Mouse (Mus musculus) brain, embryonic 18.5 days (tissue): ENCODE results near the gene Tec.

Experiments used
- DNase-seq: peaks from one replicate; pipeline ENCODE4 v3.0.0-alpha.2; 2012; ENCODE audit warnings: low read depth, low spot score

The Tec gene

DNA sequence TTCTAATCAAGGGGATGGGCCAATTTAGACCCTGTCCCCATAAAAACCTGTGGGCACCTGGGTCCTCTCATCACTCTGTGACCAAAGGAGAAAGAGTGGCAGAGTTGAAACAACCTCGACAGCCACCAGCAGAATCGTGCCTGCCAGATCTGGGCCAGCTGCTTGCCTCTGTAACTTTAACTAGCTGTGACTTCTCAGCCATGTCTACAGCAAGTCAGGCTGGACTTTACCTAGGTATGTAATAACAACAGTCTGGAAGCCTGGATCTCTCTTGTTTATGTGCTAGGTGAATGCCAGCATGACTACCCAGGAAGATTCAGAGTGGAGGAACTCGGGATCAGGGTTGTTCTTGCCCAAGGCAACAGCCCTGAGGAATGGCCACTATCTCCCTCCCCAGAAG is 83.6 kb downstream of the Tec start:
- DNase-seq: no peak

DNA sequence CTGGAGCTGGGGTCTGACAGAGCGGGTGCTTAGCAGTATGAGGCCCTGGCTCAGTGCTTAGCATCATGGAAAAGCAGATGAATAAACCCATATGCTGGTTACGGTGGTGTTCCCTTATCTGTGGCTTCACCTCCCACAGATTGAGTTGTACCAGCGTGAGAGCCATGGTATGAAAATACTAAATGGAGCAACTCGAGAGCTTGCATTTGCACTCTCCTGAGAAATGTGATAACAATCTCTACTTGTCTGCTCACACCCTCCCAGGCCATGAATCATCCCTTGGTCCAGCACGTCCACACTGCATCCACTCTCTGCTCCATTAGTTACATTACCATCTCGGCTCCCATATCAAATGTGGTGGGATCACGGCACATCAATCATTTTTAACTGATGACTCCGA is 84.3 kb downstream of the Tec start:
- DNase-seq: no peak

DNA sequence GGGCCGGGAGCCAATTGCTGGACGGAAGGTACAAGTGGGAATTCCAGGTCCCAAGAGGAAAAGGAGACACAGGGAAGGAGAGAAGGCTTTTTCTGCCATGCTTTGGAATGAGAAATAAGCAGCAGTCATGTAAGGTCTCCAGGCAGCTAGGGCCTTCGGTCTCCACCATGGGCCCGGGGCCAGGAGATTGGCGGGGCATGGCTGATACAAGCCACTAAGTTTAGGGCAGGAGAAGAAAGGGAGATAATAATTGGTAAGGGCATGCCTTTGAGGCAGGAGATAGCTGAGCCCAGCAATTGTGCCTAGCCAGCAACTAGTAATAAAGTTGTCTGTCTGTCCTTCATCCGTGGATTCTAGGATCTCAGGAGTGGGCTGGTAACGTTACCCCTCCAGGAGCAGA is 85.2 kb downstream of the Tec start:
- no peak for DNase-seq

DNA sequence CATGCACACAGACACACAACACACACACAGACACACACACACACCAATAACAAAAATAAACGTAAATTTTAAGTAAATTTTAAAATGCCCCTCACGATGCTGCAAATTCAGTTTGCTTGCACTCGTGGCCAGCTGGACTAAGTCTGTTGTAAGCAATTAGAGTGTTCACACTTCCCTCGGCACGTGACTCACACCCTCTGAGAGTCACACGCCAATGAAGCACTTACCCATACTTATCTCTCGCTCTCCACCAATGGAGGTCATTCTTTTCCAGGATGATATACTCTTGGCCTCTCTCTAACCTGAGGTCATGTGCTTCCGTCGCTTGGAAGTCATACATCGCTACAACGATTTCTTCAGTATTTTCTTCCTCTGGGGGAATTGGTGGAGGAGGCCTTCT is 86.5 kb downstream of the Tec start:
- DNase-seq: no peak

DNA sequence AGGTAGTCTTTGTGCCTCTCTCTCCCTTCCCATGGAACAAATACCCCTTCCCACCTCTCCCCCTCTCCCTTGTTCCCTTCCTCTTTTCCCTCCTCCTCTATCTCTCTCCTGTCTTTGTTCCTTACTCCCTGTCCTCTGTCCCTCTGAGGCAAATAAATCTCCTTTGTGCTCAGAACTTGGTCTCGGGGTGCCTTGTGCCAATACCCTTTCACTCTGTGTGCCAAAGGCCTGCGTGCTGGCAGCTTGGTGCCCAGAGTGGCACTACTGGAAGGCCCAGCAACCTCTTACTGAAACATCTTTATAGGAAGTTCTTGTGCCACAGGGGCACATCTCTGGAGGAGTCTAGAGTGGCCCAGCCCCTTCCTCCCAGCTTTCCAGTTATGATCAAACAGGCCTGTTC is 91.7 kb downstream of the Tec start:
- DNase-seq: no peak

DNA sequence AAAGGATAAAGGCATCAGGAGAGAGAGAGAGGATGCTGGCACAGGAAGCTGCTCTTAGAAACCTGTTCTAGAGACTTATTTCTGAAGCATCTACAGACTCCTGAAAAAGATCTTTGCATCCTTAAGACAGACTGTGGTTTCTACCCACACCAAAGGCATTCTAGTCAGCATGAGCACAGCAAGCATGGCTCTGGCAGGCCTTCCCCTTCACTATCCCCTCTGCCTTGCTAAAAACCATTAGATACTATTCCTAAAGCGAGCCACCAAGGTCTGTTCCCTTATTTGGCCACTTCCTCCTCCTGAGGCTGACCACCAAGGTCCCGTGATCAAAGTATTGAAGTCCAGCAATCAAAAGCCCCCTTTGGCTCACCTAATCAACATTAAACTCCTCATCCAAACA is 92.2 kb downstream of the Tec start:
- DNase-seq: no peak

DNA sequence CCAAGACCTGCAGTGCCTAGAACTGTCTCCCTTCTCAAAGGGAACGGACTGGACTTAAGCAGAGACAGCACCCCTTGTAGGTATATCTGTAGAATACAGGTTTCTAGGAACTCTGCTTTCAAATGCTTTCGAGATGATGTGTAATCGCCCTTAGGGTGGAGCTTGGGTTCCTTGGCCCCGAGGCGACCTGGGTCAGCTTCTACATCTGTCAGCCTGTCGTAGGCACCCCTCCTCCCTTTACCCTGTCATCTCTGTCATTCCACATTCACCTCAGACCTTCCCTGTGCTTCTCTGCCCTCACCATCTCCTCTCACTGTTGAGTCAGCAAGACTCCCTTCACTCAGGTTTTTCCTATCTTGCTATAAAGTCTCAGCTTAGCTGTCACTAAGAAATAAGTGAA is 98.4 kb downstream of the Tec start:
- DNase-seq: no peak

DNA sequence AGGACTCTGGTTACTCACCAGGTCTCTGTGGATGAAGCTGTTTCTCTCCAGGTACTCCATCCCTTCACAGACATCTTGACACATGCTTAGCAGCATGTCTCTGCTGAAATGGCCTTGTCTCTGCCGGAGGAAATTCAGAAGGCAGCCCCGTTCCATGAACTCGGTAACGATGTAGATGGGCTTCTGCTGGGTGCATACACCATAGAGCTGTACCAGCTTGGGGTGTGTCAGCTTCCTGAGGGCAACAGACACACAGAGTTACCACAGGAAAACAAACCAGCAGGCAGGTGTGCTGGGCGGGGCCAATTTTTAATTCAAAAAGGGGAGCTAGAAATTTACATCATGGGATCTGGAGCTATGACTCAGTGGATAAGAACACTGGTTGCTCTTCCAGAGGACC is 104.7 kb downstream of the Tec start:
- DNase-seq: no peak

DNA sequence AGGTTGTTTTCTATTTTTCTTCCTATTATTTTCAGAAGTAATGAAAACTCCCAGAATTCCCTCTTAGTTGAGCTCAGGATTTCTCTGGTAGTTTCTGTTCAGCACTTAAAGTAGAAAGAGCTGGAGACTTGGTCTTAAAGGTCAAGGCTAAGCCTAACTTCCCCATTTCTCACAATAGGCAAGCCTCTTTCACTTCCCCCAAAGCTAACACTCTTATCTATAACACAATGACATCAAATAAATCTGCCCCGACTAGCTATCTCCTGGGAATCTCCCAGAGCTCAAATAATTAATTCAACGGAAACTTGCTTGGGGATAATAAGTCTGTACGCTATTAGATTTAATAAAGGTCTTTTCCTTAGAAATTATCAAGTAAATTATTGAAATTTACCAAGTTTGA is 105.3 kb downstream of the Tec start:
- DNase-seq: no peak

DNA sequence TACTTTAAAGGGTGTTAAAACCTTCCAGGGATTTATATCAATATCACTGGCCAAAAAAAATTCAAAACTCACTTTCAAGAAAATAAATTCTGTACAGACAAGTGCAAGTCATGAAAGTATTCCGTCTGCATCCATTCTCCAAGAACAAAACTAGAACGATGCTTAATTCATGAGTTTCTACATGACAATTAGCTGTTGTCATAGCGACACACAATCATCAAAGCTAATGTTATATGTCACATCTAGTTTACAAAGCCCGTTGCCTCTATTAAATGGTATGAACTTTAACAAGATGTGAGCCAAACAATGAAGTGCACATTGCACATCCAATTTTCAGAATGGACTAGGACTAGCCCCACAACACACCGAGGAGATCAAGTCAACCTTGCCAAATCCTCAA is 106.5 kb downstream of the Tec start:
- DNase-seq: no peak

DNA sequence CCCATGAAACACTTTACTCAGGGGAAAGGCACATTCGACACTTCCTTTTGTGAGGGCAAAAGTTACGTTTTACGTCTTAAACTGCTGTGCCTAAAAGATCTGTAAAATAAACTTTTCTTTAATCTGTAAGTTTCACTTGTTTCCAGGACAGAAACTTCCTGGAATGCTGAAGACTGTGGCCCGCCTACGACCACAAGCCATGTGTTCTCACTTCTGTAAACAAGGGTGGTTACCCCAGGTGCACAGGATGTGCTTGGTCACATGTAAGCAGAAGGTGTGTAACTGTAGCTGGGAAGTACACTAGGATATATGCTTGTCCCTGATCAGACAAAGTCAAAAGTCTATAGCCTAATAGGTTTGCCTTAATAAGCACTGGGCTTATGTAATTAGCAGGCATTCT is 107.0 kb downstream of the Tec start:
- no peak for DNase-seq

DNA sequence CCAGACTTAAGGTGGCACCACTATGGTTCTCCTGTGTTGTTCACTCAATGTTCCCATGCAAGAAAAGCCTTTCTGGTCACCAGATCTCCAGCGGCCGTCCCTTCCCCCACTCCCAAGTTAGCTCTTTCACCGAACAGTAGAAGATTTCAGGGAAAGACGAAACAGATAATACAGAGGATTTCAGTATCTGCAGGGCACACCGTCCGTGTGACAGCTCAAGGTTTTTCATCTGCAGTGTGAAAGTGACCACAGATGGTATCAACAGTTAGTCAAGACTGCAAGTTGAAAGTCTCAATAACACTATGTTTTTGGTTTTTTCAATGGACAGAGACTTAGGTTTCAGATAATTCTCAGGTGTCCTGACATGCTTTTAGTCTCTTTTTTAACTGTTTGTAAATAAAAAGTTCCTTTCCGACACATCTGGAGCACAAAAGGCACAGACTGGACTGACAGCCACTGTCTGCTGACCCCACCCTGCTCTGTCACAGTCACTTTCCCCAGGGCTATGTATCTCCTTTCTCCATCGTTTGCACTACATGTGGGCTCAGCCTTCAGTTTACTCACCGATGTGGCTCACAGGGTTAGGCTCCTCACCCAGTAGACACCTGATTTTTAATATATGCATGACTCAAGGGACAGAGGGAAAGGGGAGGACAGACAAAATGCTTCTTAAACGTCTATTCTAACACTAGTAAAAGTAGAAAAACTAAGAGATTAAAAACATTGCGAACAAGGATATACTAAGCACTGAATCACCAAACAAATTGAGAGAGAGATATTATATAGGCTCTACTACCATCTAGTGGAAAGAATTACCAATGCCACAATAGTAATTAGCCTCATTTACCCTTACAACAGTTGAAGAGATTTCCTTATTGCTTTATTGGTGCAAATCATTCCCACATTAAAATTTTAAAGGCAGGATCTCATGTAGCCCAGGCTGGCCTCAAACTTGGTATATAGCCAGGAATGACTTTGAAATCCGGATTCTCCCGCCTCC is 109.1 kb downstream of the Tec start:
- DNase-seq: no peak

DNA sequence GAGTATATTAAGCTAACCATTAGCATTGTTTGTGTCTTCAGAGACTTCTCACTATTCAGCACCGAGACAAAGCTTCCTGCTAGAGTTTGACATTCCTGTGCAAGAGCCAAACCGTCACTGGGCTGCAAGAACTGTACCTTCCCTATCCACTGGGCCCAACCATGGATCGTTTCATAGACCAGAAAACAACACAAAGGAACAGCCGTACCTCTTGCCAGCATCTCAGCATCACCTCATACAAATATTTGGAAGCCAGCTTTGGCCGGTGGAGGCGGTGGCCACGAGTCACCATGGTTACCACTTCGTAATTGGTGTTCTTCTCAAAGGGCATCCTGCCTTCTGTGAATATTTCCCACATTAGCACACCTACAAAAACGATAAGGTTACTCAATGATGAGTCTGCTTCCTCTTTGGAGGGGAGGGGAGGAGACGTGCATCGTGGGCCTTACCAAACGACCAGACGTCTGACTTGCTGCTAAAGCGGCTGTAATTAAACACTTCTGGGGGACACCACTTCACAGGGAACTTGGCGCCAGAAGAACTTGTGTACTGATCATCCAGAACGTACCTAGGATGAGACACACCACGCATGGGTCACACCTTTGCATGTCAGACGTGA is 111.0 kb downstream of the Tec start:
- DNase-seq: no peak

DNA sequence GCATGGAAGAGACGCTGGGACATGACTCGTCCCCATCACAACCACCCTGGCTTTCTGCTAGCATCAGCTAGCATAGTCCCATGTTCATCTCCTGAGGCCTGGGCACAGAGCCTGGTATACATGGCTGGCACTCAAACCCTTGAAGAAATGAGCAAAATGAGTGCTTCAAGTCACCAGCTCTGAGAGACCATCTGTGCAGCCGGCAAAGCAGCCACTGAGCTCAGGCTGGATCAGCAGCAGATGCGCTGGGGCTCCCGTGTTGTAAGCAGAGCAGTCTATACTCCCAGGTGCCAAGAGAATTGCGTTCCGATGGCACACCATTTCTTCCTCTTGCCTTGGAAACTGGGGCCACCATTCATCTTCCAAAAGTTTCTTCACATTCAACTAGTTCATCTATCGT is 112.3 kb downstream of the Tec start:
- no peak for DNase-seq

DNA sequence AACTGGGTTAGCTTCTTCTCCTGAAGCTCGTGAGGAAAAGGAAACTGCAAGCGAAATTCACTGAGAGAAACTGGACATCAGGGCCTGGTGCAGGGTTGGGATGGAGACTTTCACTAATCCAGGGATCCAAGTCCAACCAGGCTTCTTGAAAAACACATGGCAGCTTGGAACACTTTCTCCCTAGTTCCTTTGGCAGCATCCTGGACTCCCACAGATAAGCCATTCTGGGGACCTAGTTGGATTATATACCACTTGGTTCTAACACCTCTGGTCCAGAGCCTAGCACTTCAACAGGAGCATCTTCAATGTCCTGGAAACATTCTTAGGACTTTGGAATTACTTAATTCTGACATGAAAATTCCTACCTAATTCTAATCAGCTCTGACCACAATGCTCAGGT is 113.2 kb downstream of the Tec start:
- no peak for DNase-seq

DNA sequence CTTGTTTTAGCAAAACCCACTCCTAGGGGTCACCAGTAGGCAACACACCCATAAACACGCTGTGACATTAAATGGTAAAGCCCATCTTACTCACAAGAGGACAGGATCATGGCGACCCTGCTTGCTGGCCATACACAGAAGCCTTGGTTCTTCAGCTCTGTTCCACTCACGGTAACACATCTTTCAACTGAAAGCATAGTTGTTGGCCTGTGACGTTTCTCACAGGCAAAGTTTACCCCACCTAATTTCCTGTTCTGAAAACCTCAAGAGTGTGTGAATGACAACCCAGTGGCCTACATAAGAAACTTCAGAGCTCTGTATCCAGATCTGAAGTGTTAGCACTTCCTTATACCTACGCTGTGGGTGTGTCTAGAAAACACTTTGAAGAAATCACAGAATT is 115.7 kb downstream of the Tec start, which contains the start of gene Txk:
Gene Txk, minus strand, starts transcription at position 193 of the 400 bp plus-strand sequence.
- DNase-seq: no peak

DNA sequence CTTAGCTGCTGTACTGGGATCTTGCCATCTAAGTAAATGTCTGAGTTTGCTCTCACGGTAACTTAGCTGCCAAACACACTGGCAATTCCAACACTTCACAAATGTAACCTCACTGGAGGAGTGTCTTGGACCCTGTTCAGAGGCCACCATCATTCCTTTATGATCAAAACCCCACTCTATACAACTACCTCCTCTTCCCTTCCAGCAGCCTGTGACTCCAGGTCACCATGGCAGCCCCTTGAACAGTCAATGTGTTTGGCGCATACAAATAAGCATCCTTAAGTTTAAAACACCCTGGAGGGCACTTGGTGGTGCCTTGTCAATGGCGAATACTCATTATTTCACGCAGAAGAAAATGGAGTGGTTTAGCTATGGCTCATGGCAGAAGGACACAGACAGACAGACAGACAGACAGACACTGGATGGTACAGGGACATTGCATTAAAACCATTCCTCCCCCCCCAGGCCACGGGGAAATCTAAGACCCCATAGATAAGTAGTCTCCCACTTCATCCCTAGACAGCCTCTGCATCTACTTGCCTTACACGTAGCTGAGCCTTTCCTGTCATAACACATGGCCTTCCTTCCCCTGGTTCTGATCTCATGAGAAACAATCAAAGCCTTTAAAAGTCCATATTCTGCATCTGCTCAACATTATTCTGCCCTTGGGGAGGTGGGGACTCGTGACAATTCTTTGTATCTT is 117.1 kb downstream of the Tec start:
- DNase-seq: no peak

DNA sequence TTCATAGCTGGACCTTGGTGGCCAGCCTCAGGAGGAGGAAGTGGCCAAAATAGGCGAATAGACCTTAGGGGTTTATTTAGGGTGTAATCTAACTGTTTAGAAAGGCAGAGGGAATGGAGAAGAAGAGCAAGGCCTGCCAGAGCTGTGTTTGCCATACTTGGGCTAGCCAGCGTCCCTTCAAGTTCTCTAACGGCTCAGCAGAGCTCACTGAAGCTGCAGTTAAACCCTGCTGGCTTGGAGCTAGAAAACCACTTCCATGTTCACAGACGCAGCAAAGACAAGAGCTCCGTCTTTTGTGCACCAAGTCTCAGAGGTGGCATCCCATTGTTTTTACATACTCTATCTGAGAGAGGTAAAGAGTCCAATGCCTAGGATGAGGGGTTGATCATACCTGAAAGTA is 118.1 kb downstream of the Tec start:
- DNase-seq: no peak

DNA sequence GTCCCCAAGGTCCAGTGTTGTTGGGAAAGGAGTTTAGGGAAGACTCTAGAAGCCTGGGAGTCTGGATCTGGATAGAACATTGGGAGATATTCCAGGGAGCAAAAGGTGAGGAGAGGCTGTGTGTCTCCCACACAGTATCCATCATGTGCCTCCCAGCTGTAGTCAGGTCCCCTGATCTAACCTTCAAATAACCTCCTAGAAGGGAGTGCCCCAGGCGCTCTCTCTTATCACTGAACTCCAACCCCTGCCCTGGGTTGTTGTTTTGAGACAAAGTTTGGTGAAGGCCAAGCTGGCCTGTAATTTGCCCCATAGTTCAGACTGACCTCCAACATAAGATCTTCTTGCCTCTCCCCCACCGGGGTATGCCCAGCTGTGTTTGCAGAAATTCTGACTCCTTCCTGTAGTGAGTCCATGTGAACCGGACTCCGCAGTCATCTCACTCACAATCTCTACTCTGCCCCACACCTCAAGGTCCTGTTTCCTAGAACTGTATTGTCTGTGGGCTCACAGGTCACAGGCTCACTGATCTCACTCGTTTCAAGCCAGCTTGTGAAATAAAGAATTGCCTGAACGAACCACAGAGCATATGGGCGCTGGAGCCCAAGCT is 119.5 kb downstream of the Tec start:
- no peak for DNase-seq

DNA sequence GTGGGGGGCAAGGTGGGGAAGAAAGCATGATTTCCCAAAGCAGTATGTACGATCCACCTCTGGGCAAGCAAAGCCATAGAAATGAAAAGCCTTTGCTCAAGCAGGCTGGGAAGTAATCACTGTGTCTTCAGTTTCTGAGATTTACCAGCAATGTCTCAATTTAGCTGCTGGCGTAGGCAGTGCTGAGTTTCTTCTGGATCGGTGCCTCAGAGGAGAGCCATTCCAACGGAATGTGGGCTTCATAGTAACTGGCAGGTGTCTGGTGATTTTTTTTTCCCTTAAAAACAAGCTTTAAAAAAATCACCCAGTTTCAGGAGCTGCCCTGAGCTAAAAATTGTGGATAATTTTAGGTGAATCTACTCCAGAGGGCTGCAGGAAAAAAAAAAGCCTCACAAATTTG is 120.9 kb downstream of the Tec start:
- no peak for DNase-seq

DNA sequence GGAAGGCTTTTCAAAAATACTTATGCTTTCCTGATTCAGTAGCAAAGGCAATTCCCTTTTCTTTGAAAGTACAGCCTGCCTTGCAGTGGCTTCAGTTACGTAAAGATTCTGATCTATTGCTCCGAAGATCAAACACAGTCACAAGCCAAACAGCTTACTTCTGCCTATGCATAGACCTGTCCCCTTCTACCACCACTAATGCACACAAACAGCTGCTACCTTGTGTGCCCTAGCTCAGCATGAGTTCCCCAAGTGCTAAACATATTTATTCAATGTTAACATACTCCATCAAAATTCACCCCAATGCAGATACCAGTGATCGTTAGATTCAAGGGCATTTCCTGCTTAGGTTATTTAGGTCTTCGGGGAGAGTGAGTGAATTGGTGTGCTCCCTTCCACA is 121.8 kb downstream of the Tec start:
- no peak for DNase-seq

DNA sequence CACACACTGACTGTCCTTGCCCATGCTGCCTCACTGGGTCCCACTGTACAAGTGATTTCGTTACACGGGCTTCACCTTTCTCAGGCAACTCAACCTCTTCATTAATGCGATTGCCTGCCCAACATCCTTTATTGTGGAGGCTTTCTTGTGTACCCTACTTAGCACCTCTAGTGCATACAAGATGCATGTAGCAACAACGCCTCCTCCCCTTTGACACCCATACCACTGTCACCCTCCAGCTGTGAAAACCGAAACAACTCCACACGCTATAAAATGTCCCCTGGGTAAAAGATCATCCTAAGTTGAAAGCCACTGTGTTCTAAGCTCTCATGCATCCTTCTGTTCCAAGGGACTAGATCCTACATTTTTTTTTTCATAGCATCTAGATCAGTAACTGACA is 125.2 kb downstream of the Tec start:
- DNase-seq: no peak
